Mouse (Mus musculus) layer of hippocampus, adult 9-11 months (tissue): Measurements from ENCODE around the gene Slc2a10.
A peak's percentile ranks its signal among the peaks of the same experiment; 100 is the strongest.

ENCODE experiments used
- DNase-seq: peaks from one replicate; pipeline ENCODE4 v3.0.0; 2022

Gene Slc2a10

DNA sequence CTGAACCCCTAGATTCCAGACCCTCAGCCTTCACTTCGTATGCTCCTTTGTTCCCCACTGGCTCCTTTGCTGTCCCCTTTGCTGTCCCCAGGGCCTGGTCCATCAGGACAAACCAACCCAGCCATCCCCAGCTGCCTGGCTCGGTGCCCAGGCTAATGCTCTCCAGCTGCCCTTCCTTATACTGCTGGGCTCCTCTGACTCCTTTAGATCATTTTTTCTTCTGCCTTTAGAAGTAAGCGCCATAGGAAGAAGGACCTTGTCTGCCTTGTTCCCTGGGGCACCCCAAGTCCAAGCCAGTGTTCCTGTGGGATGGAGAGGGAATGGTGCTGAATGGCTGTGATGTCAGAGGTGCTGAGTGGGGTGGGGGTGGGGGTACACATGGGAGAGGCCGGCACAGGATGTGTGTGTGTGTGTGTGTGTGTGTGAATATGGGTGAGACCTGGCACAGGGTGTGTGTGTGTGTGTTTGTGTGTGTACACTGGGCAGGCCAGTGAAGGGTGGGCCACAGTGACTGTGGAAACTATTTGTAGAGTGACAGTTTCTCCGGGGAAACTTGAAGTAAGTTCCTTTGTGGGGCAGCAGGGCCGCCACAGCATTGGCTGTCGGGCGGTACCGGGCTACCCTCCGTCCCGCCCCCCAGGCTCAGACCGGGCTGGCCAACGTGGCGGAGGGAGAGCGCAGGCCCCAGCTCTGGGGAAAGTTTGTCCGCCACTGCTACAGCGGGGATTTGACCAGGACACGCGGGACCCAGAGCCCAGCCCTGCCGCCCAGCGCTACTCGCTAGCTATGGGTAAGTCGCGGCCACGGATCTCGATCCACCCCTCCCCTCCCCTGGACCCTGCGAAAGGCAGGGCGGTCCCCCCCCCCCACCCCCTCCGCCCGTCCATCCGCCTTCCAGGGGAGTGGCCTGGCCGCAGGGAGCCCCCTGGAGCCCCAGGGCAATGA is at the start of gene Slc2a10:
Gene Slc2a10 (plus strand): TSS at position 529 of the 945 bp plus-strand sequence.
- DNase-seq: no peak

DNA sequence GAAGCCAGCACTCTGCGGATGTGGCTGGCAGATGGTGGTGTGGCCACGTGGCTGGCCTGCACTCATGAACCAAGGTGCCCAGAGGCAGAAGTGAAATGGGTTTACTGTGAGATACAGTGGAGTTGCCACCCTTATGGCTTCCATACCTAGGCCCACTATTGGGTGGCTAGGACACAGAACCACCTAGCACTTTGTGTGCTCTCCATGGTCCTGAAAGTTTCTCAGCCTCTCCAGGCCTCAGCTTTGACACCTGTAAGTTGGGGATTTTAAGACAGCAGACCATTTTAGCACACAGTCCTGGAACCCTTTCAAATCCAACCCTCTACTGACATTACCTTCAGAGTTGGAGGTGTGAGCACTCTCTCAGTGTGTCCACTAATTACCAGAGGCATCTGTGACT is 46.9 kb upstream of the Slc2a10 start:
- no peak for DNase-seq

DNA sequence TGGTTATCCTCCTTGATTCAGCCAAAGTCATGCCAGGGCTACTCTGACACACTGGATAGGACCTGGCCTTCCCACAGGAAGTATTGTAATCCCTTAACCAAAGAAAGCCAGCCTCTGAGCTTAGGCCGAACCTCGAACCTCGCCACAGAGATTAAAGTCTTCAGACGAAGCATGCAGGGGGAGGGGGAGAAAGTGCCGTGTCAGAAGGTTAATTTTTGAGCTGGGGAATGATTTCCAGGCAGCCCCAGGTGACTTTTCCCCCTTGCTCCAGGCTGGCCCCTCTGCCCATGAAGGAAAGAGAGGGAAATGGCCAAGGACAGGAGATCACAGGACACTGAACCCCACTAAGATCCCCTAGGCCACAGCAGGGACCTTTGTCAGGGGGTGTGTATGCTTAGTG is 45.4 kb upstream of the Slc2a10 start:
- DNase-seq: no peak

- no peak for DNase-seq
Measured at GRCm38 (mm10) chr2:165459663-165460062, 43.9 kb upstream of the Slc2a10 start.

DNA sequence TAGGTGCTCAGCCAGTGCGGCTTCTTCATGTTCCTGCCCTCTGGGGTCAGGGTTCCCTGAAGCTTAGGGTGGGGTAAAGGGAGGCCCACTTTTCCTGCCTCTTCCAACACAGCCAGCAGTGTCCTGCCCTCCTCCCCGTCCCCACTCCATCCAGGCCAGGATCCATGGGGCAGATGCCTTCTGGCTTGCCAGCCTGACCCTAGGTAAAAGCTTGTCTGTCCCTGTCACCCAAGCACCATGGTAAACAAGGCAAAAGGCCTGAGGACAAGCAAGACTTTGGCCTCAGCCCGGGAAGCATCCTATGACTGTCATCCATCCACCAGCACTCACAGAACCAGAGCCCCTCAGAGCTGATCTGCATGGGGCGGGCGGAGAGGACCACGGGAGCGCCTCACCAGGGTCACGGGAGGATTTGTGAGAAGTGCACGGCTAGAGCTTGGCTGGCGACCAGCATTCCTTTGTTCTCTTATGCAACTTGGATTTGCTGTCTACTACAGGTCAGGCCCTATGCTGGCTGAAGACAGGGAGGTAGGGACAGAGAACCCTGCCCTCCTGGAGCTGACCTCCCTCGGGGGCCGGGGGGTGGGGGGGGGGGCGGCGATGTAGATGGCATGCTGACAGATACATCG is 35.6 kb upstream of the Slc2a10 start:
- no peak for DNase-seq

DNA sequence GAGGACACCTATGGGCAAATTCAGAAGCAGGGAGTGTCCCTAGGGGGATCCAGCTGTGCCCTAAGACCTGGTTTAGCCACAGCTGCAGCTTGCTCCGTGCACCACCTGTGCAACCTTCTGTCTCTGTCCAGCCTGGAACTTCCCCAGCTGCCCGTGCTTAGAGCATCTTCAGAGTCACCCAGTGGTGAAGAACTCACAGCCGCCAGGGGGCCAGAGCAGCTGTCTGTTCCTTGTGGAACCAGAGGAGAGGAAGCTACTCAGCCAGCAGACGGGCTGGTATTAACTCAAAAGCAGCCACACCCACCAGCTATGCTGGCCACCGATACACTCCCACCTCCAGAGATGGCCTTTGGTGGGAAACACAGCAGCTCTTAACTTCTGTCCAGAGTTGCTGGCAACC is 33.4 kb upstream of the Slc2a10 start:
- DNase-seq: no peak

DNA sequence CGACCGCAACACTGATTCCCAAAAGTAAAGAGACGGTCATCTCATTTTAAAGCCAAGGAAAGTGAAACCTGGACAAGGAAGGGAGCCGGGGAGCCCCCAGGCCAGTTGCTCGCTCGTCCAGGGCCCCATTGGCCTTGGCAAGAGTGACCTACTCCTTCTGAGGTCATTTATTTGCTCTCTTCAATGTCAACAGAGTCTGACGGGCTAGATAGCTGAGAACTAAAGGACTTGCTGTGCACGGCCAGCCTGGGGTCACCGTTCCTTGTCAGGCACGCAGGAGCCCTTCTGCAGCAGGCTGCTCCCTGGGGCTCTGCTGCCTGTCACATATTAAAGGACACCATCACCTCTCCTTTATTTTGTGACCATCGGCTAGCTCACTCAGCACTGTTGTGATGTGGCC is 31.6 kb upstream of the Slc2a10 start:
- no peak for DNase-seq

- no peak for DNase-seq
Measured at GRCm38 (mm10) chr2:165473003-165473402, 30.6 kb upstream of the Slc2a10 start, which contains the start of gene Slc13a3. Gene Slc13a3 (minus strand): TSS chr2:165473230.

- no peak for DNase-seq
Measured at GRCm38 (mm10) chr2:165475412-165475811, 28.2 kb upstream of the Slc2a10 start.

DNA sequence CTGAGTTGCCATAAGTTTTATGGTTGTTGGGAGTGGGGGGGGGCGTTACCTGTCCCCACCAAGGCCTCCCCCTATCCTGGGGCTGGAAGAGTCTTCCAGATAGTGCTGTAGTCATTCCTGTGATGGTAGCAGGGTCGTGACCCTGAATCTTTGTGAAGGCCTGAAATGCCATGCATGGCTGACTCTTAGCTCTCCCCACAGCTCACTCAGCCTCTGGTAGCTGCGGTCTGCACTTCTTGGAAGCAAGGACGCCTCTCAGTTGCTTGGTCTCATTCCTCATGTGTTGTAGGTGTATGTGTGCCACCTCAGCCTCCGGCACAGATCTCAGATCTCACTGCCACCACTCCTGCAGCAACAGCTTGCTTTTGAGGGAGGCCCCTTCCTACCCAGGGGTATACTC is 27.7 kb upstream of the Slc2a10 start:
- DNase-seq: no peak

DNA sequence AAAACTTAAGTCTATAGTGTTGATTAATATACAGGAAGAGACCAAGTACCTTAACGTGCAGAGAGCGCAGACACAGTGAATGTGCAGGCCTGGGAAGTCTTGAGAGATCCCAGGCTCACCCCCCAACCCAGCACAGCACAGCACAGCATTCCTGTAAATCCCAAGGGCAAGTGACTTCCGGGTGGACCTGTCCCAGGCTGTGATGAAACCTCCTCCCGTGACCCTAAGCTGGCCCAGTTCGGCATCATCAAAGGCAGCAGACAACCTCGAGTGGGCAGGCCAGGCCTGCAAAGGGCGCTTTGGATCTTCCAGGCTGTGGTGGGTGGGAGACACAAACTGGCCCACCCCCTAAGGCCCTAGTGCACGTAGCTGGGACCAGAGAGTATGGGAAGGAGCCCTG is 21.6 kb upstream of the Slc2a10 start:
- DNase-seq: no peak

- no peak for DNase-seq
Measured at GRCm38 (mm10) chr2:165484152-165484551, 19.4 kb upstream of the Slc2a10 start.

- peak; percentile 40 for DNase-seq
Measured at GRCm38 (mm10) chr2:165485826-165486225, 17.8 kb upstream of the Slc2a10 start.

DNA sequence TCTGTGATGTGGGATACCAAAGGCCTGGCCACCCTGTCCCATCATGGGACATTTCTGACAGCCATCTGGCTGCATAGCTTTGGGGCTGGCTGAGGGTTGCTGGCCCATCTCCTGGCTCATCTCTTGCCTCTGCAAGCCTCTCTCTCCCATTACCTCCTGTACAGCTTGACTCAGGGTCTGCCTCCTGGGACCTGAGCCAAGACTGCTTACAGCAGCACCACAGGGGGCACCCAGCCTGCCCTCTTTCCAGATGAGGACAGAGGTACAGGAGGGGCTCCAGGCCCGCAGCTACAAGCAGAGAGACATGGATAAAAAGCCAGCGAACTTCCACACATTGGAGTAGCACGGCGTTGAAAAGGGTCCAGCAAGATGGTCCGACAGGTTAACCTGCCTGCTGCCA is 17.2 kb upstream of the Slc2a10 start:
- DNase-seq: no peak

- DNase-seq: peak; percentile 51
Measured at GRCm38 (mm10) chr2:165486881-165487535, 16.6 kb upstream of the Slc2a10 start.

GRCm38 (mm10) chr2:165492648-165493553 is 10.7 kb upstream of the Slc2a10 start, which contains the start of gene Trp53rka:
Gene Trp53rka (minus strand): TSS chr2:165493324.
- peak; percentile 80 for DNase-seq

DNA sequence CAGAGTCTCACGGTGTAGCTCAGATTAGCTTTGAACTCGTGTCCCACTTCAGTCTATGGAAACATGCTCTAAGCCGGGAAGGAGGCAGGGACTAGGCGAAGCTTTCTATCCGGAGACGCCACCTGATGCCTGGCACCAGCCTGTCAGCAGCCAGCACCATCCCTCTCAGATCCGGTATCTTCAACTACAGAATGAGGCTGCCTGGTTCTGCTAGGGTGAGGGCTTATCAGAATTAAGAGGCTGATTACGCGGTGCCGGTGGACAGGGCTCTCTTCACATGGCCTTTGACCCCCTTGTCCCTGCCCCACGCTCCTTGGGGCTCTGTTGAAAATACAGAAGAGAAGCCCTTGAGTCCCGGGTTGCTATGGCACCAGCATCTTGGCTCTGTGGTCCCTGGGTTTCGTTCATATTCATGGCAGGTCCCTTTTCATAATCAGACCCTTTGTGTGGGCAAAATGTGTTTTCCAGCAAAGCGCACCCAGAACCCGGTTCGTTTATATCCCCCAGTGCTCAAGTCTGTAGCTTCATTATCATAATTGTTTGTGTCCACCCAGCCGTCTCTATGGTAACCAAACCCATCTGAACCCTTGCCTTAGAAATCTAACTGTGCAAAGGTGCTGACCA is 9.9 kb upstream of the Slc2a10 start:
- DNase-seq: peak; percentile 71

DNA sequence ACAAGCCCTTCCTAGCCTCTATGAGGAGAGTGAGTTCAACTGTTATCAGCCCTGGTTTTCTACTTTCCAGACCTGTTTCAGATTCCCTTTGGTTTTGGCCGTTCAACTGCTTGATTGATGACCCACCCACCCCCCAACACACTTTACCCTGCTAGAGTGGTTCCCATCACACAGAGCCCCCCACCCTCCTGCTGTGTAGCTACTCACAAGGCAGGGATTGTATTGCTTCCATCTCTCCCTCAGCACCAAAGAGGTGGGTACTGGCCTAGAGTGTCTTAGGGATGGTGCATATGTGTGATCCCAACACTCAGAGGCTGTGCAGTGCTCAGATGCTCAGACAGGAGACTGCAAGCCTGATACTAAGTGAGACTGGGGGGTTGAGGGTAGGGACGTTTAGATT is 9.1 kb upstream of the Slc2a10 start:
- DNase-seq: no peak

GRCm38 (mm10) chr2:165496251-165496650 is 7.3 kb upstream of the Slc2a10 start:
- DNase-seq: no peak

- no peak for DNase-seq
Measured at GRCm38 (mm10) chr2:165497706-165498275, 5.8 kb upstream of the Slc2a10 start.

DNA sequence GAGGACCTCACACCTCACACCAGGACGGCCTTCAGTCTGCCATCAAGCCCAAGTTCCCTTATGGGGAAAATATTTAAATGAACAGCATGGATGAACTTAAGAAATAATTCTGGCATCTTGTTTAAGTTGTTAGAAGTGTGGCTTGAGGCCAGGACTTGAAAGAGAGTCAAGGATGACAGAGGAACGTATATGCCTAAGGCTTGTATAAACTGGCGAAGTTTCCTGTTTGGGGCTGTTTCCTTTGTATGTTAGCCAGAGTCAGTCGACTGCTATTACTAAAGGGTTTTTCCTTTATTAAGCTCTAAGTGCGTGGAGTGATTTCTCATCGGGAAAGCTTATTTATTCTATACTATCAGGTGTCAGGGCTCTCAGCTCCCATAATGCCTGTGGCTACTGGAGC is 4.8 kb upstream of the Slc2a10 start:
- no peak for DNase-seq

DNA sequence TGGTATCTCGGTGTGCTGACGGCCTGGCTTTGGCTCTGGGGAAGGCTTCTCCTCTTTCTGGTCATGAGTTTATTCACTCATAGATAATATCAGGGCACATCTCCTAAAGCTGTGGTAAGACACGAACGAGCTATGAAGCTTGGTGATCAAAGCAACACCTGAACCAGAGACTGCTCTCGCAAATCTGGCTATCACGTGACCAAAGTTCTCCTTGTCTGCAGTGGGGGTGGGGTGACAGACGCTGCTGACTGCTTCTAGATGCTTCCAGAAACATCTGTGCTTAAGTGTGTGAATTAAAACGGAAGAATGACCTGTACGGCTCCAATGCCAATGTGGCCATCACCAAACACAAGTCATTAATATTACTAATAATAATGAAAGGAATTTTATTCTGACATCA is 6.1 kb downstream of the Slc2a10 start:
- DNase-seq: no peak
